Mouse (Mus musculus) 3T3-L1 (cell line): Measurements from ENCODE around the gene Mphosph9.

Experiments
- DNase-seq: peaks from one replicate; pipeline ENCODE4 v3.0.0-alpha.2; 2015; ENCODE audit warnings: low read depth, low spot score

Gene Mphosph9

GRCm38 (mm10) chr5:124269661-124270060, 58.1 kb downstream of the Mphosph9 start:
- no peak for DNase-seq

- DNase-seq: no peak
These were observed 60.1 kb downstream of the Mphosph9 start for GRCm38 (mm10) chr5:124267652-124268051.

GRCm38 (mm10) chr5:124266821-124267220, 61.0 kb downstream of the Mphosph9 start:
- DNase-seq: no peak

- no peak for DNase-seq
These were observed 64.5 kb downstream of the Mphosph9 start for GRCm38 (mm10) chr5:124263246-124263645.

GRCm38 (mm10) chr5:124262090-124262489, 65.7 kb downstream of the Mphosph9 start:
- no peak for DNase-seq

GRCm38 (mm10) chr5:124259133-124259532, 68.6 kb downstream of the Mphosph9 start:
- DNase-seq: peak; percentile 28

GRCm38 (mm10) chr5:124258026-124258425, 69.7 kb downstream of the Mphosph9 start:
- no peak for DNase-seq

GRCm38 (mm10) chr5:124255141-124255540, 72.6 kb downstream of the Mphosph9 start:
- no peak for DNase-seq

- no peak for DNase-seq
These were observed 74.2 kb downstream of the Mphosph9 start for GRCm38 (mm10) chr5:124253555-124253954.

GRCm38 (mm10) chr5:124252580-124253320, 75.0 kb downstream of the Mphosph9 start:
- DNase-seq: no peak

GRCm38 (mm10) chr5:124251070-124251469, 76.7 kb downstream of the Mphosph9 start:
- no peak for DNase-seq

GRCm38 (mm10) chr5:124249614-124250591, 77.9 kb downstream of the Mphosph9 start, which contains the start of gene Pitpnm2:
Gene Pitpnm2 (minus strand): TSS chr5:124249760.
- peak; percentile 67 for DNase-seq

GRCm38 (mm10) chr5:124248845-124249613, 78.7 kb downstream of the Mphosph9 start:
- DNase-seq: peak; percentile 23

- no peak for DNase-seq
These were observed 79.7 kb downstream of the Mphosph9 start for GRCm38 (mm10) chr5:124247986-124248626.

GRCm38 (mm10) chr5:124247296-124247695, 80.5 kb downstream of the Mphosph9 start:
- DNase-seq: no peak

GRCm38 (mm10) chr5:124244885-124245284, 82.9 kb downstream of the Mphosph9 start:
- DNase-seq: no peak

GRCm38 (mm10) chr5:124244449-124244848, 83.3 kb downstream of the Mphosph9 start:
- DNase-seq: no peak

GRCm38 (mm10) chr5:124243236-124243901, 84.4 kb downstream of the Mphosph9 start:
- DNase-seq: no peak

GRCm38 (mm10) chr5:124241686-124242444, 85.9 kb downstream of the Mphosph9 start:
- no peak for DNase-seq
